Mouse (Mus musculus) lung, adult 2 months (tissue): ENCODE data around the gene Rpa2.
"Not testable (repeated sequence)": the region's sequence is repeated elsewhere in the genome, so short reads cannot be mapped to it uniquely, and the experiment has no call there.

ENCODE experiments used
- CTCF ChIP-seq: fragments of 200-500 bp; IDR thresholded peaks from 2 replicates; pipeline ENCODE4 v1.5.1; 2011; ENCODE audit warnings: mild to moderate bottlenecking, low read length, control low read depth; ENCODE audit not compliant: insufficient read depth
- POLR2A ChIP-seq: fragments of 200-500 bp; IDR thresholded peaks from 2 replicates; pipeline ENCODE4 v1.6.1; 2011; ENCODE audit warnings: low read depth, mild to moderate bottlenecking, control low read depth, low read length, borderline replicate concordance; ENCODE audit errors: extremely low read depth

DNA sequence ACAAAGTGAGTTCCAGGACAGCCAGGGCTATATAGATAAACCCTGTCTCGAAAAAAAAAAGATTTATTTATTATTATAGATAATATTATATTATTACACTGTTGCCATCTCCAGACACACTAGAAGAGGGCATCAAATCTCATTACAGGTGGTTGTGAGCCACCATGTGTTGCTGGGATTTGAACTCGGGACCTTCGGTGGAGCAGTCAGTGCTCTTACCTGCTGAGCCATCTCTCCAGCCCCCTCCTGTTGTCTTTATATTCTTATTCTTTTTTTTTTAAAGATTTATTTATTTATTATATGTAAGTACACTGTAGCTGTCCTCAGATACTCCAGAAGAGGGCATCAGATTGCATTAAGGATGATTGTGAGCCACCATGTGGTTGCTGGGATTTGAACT, 30.5 kb downstream of the Rpa2 start:
- not testable (repeated sequence) for TF ChIP-seq CTCF, POLR2A
